Mouse (Mus musculus) heart, adult 9 months (tissue): Measurements from ENCODE around the gene Carmil3.

ENCODE experiments used
- DNase-seq, 2 experiments: peaks; one replicate each; pipeline ENCODE4 v3.0.0; 2022; ENCODE audit warnings: low spot score in 2 of 2

Gene Carmil3

DNA sequence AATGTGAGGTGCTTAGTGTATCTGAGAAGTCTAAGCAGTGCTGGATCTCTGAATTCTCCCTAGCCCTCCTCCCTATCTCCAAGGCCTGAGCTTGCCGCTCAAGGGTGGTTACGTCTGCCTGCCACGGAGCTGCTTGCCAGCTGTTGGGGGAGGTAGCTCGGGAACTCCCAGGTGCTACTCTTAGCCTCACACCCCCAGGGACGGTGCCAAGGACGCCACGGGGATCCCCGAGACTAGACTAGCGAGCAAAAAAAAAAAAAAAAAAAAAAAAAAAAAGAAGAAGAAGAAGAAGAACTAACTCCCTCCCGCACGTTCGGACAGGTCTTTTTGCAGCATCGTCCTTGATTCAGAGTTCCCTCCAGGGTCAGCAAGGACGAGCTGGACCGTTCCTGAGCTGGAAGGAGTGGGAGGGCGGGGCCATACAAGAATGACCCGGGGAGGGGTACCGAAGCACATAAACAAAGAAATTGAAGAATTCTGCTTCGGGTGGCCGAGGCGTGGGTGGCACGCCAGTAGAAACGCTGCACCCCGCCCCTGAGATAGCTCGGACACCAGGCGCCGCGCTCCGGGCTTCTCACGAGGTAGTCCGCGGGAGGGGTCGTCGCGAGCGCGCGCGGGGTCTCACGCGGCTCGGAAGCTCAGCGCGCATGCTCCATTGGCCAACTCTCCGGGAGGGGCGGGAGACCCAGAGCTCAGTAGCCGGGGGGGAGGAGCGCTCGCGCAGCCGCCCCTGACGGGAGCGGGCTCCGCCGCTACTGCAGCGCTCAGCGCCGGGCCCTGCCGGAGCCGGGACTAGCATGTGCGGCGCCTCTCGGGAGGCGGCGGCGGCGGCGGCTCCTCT, at the start of gene Carmil3:
Carmil3 (plus strand) TSS at position 291 of the 841 bp plus-strand sequence.
- peak; percentile 54 to 65 for DNase-seq

DNA sequence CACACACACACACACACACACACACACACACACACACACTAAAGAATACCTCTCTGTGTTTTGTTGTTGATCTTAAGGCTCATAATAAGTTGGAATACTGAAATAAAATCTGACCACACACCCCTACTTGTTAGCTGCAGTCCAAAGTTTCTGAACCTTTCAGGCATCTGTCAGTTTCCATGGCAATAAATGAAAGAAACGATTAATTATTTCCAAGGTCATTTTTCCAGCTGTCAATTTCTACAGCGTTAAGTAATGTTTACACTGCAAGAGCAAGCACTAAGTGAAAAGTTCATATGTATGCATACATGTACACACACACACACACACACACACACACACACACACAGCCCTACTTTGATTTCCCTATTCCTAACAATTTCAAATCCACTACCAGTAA, 32.8 kb upstream of the Carmil3 start:
- DNase-seq, result no peak

DNA sequence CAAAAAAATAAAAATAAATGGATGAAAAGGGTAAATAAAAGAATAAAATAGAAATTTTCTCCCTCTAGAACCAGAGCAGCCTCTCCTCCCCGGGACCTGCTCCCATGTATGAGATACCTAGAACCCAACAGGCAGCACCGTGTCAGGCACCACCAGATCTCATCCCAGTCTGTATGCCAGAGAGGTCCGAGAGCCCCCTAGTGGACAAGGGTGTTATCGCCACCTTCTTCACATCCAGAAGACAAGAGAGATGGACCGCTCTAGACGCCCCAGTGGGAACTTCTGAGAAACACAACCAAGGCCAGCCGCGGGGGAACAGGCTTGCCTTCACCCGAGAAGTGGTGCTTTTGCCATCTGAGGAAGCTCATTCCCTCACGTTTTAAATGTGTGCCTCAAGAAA, 32.2 kb upstream of the Carmil3 start:
- no peak for DNase-seq

DNA sequence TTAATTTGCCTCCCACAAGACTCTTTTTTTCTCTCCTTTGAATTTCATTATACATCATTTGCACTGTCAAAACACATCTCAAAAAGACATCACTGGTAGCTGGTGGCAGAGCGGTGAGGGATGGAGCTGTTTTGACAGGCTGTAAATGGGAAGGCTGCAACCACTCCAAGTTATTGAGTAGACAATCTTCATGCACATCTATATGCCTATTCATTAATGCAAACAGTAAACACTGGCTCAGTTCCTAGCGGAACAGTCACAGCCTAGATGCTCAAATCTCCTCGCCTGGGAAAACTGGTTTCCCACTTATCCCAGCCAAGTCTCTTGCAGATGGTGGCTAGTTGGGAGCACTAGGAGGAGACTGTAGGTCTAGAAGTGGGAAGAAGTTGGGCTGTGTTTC, 31.7 kb upstream of the Carmil3 start:
- no peak for DNase-seq

DNA sequence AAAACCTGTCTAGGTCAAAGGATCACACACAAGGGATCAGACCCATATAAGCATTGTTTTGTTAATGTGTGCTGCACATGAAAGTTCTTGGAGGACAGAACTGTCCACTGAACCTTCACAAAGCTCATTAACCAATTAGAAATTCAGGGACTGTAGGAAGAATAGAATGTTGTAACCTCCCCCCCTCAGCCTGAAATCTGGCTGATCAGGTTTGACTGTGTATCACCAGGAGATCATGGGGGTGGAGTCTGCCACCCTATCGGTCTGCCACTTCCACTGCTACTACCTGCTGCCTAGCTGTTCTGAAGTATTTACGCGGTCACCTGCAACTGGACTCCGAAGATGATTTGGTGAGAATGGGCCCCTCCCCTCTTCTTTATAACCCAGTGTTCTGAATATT, 30.7 kb upstream of the Carmil3 start:
- DNase-seq, result no peak

DNA sequence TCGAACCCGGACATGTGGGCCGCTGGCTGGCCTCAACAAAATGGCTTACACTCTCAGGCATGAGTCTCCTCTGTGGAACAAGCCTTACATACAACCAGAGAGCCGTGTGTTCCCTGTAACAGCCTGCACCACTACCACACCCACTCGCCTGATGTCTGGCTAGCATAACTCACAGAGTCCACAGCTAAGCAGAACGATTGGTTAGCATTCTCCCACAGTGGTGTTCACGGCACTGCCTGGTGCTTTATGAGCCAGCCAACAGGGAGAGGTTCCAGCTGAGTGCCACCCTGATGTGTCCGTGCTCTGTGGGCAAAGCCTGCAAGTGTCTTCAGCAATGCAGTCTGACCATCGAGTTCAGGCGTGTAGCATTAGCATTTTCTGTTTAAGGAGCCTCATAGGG, 30.2 kb upstream of the Carmil3 start:
- DNase-seq, result no peak

DNA sequence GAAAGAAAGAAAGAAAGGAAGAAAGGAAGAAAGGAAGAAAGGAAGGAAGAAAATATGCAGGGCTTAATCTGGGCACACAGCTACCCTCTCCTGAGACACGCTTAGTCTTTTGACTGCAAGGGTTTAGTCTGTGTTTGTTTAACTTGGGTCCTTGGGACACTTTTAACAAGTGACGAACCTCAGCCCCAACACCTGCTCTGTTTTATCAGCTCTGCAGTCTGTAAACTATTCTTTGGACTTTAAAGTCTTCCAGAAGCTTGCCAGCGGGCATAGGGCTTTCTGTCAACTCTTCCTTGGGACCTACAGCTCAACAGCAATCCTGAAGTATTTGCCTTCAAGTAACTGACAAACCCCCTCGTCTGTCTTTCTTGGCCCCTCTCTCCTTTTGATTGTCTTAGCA, 28.7 kb upstream of the Carmil3 start:
- DNase-seq, result no peak

DNA sequence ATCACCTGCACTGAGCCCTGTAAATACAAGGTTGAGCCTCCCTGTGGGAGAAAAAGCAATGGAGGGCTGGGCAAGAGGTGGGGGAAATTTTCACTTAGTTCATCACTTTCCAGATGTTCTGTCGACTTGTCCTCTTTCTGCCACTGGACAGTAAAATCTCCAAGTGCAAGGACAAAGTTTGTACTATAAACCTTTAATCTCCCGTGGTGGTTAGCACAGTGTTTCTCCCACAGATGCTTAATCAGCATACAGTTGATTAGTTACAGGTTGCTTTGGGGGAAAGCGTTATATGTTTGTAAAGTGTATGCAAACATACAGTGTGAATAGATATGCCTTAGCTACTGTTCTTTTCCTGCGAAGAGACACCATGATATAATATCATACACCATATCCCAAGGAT, 24.0 kb upstream of the Carmil3 start:
- DNase-seq, result no peak

DNA sequence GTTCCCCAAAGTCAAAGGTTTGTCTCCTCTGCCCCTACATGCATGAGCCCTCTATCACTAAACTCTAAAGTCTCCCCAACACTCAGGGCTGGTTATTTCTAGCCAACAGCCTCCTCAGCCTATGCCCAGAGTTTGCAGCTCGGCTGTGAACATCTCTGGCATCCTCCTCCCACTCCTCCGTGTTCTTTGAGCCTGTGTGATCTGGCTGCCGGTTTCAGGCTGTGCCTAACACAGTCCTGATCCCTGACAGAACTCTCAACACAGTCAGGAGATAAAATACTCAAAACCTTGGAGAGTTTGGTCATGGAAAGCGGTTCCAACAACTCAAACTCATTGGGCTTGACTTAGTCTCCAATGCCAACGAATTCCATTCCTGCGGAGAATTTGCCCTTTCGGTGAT, 23.3 kb upstream of the Carmil3 start:
- peak in 1 of 2 experiments; percentile 24 for DNase-seq

DNA sequence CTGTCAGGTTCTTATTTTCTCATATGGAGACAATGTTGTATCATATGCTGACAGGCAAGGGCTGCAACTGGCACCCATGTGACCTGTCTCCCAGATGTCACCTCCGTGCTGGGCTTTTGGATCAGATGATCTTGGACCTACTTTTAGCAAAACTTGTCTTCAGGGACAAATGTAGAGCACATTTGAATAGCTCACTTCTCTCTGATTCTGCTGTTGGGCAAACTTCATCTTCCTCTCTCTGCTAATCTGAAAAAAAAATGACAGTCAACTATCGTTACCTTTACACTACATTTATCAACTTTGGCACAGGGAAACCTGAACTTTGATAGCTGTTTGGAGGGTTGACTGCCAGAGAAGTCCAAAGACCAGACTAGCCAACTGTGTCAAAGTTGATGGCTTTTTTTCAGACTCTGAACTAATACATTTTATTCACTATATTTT, 22.1 kb upstream of the Carmil3 start:
- DNase-seq, result peak; percentile 41 to 50

DNA sequence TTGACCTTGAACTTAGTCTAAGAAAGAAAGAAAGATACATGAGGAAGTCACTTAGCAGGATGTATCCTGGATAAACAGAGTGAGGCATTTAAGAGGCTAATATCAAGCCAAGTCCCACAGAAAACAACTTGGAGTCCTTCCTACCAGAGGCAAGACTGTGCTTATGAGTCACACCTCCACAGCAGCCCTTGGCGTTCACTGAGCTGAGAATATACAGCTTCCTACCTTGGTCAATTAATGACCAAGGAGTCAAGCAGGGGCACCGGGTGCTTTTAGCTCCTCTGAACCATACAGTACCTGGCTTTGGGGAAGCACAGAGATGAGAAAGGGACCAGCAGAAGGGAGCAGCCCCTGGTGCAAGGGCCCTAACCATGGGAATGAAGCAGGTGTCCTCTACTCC, 21.4 kb upstream of the Carmil3 start:
- DNase-seq, result no peak

DNA sequence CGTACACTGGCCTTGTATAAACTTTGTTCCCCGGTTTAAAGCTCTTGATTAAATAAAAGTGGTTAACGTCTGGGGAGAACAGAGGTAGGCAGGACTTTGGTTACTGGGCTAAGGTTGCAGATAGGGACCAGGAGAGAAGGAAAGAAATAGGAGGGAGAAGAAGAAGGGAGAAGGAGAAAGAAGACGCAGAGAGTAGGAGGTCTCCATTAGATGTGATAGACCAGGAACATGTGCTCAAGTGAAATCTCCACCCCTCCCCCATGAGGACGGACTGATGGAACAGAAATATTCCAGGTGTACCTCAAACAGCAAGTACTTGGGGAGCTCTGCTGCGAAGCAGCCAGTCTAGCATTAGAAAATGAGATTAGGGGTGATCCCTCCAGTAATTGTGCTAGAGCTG, 20.6 kb upstream of the Carmil3 start:
- DNase-seq, result no peak

DNA sequence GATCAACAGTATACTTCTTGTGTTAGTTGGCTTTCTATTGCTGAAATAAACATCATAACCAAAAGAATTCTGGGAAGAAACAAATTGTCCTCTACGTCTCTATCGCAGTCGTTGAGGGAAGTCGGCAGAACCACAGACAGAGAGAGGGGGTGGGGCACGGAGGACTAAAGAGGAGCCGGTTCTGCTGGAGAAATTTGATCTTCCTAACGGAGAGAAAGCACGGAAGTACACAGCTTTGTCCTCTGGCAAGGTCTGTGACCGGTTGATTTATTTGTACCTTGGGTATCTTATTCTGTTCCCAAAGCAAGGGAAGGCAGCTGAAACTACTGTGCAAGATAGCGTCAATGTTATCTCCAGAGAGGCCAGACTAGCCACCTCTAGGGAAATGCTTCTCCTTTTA, 19.6 kb upstream of the Carmil3 start:
- DNase-seq, result peak in 1 of 2 experiments; percentile 19

DNA sequence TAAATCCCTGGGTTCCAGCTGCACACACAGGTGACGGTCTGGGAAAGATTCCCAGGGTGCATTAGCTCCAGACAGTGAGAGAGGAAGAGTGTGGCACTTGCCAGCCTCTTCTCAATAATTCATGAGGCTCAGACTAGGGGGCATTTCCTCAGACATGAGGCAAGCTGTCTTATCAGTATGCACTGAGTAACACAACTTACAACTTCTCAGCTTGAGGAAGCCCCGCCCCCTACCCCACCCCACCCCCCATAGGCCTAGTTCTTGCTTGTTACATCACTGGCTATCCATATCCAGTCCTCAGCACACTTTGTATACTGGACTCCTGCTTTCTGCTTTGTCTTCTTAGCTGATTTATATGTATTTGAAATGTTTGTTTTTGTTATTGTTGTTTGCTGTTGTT, 14.8 kb upstream of the Carmil3 start:
- DNase-seq, result no peak

DNA sequence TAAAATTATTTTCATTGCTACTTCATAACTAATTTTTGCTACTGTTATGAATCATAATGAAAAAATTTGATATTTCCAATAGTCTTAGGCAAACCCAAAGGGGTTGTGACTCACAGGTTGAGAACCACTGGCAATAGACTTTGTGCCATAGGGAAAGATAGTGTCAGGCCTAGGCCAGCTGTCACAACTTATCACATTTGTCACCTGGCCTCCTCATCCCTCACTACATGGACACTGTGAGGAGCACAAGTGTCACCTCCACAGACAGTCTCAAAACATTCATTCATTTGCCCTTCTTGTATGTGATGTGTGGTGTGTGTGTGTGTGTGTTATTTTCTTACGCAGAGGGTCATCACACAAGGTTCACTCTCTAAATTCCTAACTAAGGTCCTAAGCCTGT, 13.0 kb upstream of the Carmil3 start:
- no peak for DNase-seq

DNA sequence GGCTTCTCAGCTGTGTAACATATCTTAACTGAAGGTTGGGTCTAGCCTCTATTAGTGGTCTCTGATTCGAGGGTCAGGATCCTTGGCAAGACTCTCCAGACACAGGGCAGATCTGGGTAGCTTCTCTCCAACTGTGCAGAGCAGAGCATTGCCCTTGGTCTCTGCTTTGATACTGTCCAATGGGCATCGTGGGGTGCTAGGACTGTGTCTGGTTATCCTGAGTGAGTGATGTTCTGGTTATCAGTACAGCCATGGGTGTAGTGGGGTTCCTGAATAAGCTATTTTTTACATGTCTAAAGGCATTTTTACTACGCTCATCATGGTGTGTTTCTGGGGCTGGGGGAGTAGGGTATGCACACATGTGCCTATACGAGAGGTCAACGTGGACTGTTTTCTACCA, 12.6 kb upstream of the Carmil3 start:
- no peak for DNase-seq

DNA sequence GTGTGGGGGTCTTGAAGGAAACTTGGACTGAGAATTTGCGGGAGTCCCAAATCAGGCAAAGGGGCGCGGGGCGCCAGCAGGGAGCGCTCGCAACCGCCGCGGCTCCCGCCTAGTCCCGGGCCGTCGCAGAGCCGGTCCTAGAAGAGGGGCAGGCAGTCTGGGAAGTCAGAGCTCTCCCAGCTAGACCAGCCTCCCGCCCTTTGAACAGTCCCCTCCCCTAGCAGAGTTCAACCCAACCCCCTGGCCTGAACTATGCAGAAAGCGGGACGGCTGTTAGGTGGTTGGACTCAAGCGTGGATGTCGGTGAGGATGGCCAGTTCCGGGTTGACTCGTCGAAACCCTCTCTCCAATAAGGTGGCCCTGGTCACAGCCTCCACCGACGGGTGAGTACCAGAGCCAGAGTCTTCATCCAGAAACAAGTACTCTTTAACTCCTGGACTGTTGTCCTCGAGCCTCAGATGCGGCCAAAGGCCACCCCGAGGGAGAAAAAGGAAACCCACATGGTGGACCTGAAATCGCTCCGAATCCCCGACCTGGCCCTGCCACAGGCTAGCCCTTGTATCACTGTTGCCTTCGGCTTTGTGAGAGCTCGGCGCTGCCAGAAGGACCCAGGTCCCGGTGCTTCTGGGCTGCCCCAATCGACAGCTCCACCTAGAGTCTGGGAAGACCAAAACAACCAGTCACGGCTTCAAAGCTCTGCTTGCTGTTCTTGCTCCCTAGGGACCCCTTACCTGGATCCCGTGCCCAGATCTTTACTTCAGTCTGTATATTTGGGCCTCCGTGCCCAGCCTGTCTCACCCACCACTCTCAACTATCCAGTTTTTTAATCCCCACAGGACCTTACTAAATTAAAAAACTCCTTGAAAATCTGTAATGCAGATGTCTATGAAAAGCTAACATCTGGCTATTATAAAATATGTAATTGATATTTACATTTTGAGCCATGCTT, 11.5 kb upstream of the Carmil3 start, which contains the start of gene Dhrs4:
Dhrs4 (plus strand) TSS at position 108 of the 949 bp plus-strand sequence.
- DNase-seq, result peak; percentile 80 to 85

DNA sequence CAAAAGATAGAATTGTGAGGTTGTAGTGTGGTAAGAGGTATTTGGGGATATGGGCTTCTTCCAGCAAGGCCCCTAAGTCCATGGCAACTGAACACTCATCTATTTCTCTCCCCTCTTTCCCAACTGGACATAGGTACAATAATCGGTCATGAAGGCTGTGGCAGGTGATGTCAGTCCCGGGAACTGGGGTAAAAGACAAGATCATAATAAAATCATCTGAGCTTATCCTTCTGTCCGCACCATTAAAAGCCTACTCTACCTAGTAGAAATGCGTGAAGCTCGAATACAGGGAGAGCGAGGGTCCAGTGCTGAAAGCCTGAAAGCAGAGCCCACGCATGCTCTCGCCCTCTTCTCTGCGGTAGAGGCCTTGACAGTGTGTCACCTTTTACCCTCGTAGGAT, 10.8 kb upstream of the Carmil3 start:
- no peak for DNase-seq

DNA sequence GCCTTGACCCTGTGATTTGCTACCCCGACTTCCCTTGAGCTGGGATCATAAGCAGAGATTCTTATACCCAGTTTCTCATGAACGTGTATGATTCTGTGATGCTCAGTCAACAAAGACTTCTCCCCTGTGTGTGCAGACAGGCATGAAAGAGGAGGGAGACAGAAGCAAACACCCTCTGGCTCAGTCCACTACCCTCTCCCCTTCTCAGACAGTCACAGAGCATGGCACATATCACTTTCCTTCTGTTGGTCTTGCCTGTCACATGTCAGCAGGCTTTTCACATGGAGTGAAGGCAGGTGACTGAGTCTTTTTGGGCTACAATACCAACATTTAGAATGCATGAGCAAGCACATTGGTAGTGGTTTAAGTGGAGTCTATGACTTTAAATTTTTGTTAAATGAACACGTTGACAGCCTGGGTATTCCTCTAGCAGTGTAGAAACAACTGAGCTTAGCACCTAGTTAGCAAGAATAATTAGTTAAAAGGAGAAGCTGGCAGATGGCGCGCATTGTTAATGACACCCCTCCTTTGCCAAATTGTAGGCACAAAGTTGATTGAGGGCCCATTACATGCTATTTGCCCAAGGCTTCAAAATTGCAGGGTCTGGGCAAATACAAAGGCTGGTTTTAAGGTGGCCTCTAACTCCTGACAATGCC, 5.9 kb upstream of the Carmil3 start:
- no peak for DNase-seq

DNA sequence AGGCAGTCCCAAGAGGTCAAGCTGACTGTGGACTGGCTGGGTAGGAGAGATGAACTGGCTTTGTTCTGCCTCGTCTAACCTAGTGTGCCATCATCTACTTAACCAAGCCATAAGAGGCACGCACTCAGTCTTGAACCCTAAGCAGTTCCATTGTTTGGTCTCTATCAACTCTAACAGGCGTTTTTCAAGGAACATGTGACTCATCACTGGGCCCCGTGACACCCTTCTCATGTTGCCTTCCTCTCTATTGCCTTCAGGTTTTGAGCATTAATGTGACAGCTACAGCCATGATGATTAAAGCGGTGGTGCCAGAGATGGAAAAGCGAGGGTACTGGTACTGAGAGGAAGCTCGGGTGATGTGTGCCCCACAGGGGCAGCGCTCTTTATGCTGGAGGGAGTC, 3.6 kb upstream of the Carmil3 start:
- no peak for DNase-seq

DNA sequence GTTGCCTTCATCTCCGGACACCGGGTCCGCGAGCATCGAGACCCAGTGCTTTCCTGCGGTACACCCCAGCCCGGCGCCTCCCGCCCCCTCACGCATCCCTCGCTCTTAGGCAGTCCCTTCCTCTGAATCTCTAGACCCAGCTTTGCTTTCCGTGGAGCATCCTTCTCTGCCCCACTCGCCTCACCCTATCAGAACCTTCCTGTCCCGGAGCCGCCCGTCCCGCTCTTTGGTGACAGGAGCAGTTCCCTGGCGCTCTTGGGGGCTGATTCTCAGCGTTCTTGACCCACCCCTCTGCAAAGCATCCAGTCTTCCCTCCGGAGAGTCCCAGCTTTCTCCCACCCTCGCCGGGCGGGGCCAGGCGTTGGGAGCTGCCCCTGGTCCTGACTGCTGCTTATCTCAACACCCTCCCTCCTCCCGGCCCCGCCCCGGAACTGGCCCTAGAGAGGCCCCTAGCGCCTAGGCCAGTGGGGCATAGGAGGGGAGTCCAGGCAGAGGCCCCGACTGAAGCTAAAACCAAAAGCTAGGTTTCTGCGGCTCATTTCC, 911 bp downstream of the Carmil3 start:
- DNase-seq, result peak; percentile 54 to 56

DNA sequence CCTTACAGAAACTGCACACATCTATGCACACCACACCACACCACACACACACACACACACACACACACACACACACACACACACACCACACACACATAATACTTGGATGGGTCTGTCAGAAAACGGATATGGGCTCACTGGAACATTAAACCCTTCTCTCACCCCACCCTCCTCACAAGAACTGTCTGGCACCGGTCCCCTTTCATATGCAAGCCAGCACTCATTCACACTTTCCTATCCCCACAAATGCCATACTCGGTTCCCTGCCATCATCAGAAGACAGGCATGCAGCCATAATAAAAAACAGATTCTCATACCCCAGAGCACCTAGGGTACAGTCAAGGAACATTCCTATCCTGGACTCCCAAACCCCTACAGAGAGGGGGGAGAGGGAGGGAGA, 1.7 kb downstream of the Carmil3 start:
- no peak for DNase-seq
